Mouse (Mus musculus) hindbrain, embryonic 11.5 days (tissue): ENCODE results near the gene Afmid. TPM values are rescaled to one million over a fixed set of nuclear protein-coding genes. Genes with fewer than 3 reads are reported as not detected.
A peak's percentile ranks its signal among the peaks of the same experiment; 100 is the strongest.

Source experiments
- ATAC-seq: fragments of 200-750 bp; cut with Nextera tagmentation; 2 replicates; pipeline ENCODE4 v1.8.0; 2017; ENCODE audit warnings: mild to moderate bottlenecking, moderate TSS enrichment, moderate library complexity; ENCODE audit not compliant: low FRiP score
- DNase-seq: peaks from one replicate; pipeline ENCODE4 v3.0.0-alpha.2; 2015; ENCODE audit warnings: low spot score
- H3K27ac ChIP-seq: fragments of 300-500 bp; sonication (generic); 2 replicates; pipeline ENCODE4 v1.5.1; 2014; ENCODE audit warnings: mild to moderate bottlenecking, low read depth, low read length
- H3K27me3 ChIP-seq: fragments of 300-500 bp; sonication (generic); 2 replicates; pipeline ENCODE4 v1.6.1; 2014; ENCODE audit warnings: mild to moderate bottlenecking, low read length, moderate library complexity, mixed read lengths; ENCODE audit not compliant: control insufficient read depth, insufficient read depth
- H3K36me3 ChIP-seq: fragments of 300-500 bp; sonication (generic); 2 replicates; pipeline ENCODE4 v1.6.1; 2014; ENCODE audit warnings: mild to moderate bottlenecking, low read length, moderate library complexity, mixed read lengths; ENCODE audit not compliant: control insufficient read depth, insufficient read depth
- H3K4me1 ChIP-seq: fragments of 300-500 bp; sonication (generic); replicated peaks from 2 replicates; pipeline ENCODE4 v1.6.1; 2014; ENCODE audit warnings: low read length, mixed read lengths; ENCODE audit not compliant: control insufficient read depth, insufficient read depth
- H3K4me2 ChIP-seq: fragments of 300-500 bp; sonication (generic); replicated peaks from 2 replicates; pipeline ENCODE4 v1.6.1; 2014; ENCODE audit warnings: mild to moderate bottlenecking, low read depth, low read length
- H3K4me3 ChIP-seq: fragments of 300-500 bp; sonication (generic); 2 replicates; pipeline ENCODE4 v1.5.1; 2014; ENCODE audit warnings: low read depth, low read length
- H3K9ac ChIP-seq: fragments of 300-500 bp; sonication (generic); 2 replicates; pipeline ENCODE4 v1.6.1; 2014; ENCODE audit warnings: low read depth, low read length
- H3K9me3 ChIP-seq: fragments of 300-500 bp; sonication (generic); 2 replicates; pipeline ENCODE4 v1.6.1; 2016; ENCODE audit warnings: low read length; ENCODE audit not compliant: control insufficient read depth
- WGBS: fragments of 180-500 bp; shearing (Covaris S2); extraction: QIAGEN DNeasy Blood & Tissue Kit; methylation state at CpG from one replicate; pipeline ENCODE4 v1.1.7; 2014; 5-methylcytosine and 5-hydroxymethylcytosine counted together
- polyA plus RNA-seq: library from polyadenylated mRNA; unstranded; fragments of >200 nt; fragmentation: Nextera tagmentation; extraction: Ambion mirVana; gene quantifications from 2 replicates; pipeline ENCODE4 v1.2.1, GENCODE M21; 2014

Afmid gene
- polyA plus RNA-seq, 1 experiment from 2014 or later = 3.5 TPM

DNA sequence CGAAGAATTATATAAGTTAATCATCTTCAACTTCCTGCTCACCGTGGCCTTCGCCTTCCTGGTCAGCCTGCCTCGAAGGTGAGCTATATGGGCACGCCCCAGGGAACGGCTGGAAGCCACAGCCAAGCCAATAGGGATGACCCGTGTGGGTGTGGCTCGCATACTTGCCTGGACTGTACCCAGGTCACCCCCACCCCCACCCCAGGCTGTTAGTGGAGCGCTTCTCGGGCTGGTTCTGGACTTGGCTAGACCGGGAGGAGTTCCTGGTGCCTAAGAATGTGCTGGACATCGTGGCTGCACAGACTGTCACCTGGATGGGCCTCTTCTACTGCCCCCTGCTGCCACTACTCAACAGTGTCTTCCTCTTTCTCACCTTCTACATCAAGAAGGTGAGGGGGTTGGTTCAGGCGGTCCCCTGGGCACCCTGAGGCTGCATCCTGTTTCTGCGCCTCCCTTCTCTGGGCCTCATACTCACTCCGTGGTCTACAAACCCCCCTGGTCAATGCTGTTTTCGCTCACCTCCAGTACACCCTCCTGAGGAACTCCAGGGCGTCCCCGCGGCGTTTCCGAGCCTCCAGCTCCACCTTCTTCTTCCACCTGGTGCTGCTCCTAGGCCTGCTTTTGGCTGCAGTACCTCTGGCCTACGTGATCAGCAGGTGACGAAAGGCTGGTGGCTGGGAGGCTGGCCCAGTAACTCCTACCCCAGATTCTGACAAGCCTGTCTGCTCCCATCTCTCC lies 34.9 kb upstream of the Afmid start:
- no peak overlapping the region for H3K9ac ChIP-seq
- H3K27me3 ChIP-seq = peaks cover 7% of the 10 kb centered on the region
- peak overlapping the region; percentile 7; the same call in 1 of the 2 replicates for H3K4me2 ChIP-seq
- WGBS = 28% methylated on average over 22 of the region's 23 CpGs
- no peaks in the 10 kb centered on the region for H3K4me1 ChIP-seq
- no peak overlapping the region for H3K4me3 ChIP-seq
- no peak overlapping the region for H3K27ac ChIP-seq
- H3K36me3 ChIP-seq = no peaks in the 10 kb centered on the region
- H3K9me3 ChIP-seq = no peaks in the 10 kb centered on the region
- DNase-seq (peak; percentile 20), ATAC-seq (no peak)

DNA sequence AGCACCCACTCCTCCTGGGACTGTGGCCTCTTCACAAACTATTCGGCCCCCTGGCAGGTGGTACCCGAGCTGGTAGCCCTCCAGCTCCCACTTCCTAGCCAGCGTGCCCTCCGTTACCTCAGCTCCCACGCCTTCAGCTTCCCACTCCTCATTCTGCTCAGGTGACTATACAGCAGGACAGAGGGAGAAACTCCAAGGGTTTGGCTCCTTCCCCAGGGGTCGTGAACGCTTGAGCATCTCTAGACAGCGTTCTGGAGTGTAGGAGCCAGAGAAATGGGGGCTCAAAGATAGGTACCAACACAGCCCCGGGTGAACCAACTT lies 34.3 kb upstream of the Afmid start:
- no peak overlapping the region for H3K4me2 ChIP-seq
- H3K27me3 ChIP-seq = peaks cover 7% of the 10 kb centered on the region
- no peak for DNase-seq
- H3K9ac ChIP-seq = no peak overlapping the region
- no peaks in the 10 kb centered on the region for H3K36me3 ChIP-seq
- no peaks in the 10 kb centered on the region for H3K4me1 ChIP-seq
- H3K27ac ChIP-seq = no peak overlapping the region
- no peak for ATAC-seq
- H3K4me3 ChIP-seq = no peak overlapping the region
- no peaks in the 10 kb centered on the region for H3K9me3 ChIP-seq
- WGBS = 82% methylated on average over 9 of the region's 9 CpGs

DNA sequence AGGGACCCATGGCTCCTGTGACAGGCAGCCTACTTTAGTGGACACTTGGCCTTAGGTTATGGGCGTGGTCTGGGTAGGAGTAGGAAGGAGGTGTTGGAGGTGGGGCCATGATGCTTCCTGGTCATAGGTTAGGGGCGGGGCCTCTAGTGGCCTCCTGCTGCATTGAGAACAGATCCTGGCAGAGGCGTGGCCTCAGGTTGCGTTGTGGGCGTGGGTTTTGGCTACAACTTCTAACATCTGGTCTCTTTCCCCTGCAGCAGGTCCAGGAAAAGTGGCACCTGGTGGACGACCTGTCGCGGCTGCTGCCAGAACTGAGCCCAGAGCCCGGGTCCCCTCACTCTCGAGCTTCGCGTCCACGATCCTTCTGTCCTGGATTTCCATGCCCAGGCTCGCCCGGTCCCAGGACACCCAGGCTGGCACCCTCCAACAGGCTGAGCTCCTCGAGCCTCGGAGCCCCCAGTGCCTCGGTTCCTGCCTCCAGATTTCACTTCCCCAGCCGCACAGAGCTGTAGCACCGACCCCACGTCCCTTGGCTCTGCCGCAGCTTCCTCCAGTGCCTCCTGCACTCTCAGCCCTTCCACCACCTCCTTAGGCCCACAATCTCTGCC lies 33.3 kb upstream of the Afmid start:
- ATAC-seq = no peak

DNA sequence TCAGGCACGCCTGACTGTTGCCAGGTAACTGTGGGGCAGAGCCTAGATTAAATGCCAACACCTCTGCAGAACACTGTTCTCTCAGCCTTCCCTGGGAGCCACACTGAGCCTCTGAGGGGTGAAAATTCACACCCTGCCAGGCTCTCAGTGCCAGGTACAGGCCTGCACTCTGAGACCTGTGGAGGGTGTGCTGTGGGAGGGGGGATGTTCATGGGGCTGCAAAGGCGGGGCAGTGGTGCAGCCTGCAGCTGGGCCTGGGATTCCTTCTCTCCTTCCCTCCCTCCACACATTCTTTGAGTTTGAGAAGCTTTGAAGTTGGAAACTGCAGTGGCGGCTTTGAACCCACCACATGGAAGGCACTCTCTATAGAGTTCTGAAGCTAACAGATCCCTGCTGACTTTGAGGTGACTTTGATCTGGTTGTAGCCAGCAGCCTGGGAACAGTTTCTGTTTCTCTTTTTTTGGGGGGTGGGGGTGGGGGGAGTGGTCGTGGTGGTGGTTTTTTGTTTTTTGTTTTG lies 31.6 kb upstream of the Afmid start:
- Histone ChIP-seq H3K27me3 (peaks cover 7% of the 10 kb centered on the region), H3K9me3 (no peaks in the 10 kb centered on the region), H3K4me1 (no peaks in the 10 kb centered on the region), H3K36me3 (no peaks in the 10 kb centered on the region), H3K4me2 (no peak overlapping the region), H3K4me3 (no peak overlapping the region), H3K9ac (no peak overlapping the region), H3K27ac (no peak overlapping the region)
- ATAC-seq (no peak), DNase-seq (no peak)
- 58% methylated on average over 4 of the region's 4 CpGs for WGBS

More for the DNA sequence above, 33.3 kb upstream of the Afmid start:
- H3K4me1 ChIP-seq = no peaks in the 10 kb centered on the region
- H3K9me3 ChIP-seq = no peaks in the 10 kb centered on the region
- H3K27ac ChIP-seq = no peak overlapping the region
- no peak overlapping the region for H3K4me3 ChIP-seq
- peak; percentile 21 for DNase-seq
- no peak overlapping the region for H3K9ac ChIP-seq
- no peaks in the 10 kb centered on the region for H3K36me3 ChIP-seq
- WGBS = 12% methylated on average over 22 of the region's 22 CpGs
- H3K27me3 ChIP-seq = peaks cover 7% of the 10 kb centered on the region
- H3K4me2 ChIP-seq = no peak overlapping the region

DNA sequence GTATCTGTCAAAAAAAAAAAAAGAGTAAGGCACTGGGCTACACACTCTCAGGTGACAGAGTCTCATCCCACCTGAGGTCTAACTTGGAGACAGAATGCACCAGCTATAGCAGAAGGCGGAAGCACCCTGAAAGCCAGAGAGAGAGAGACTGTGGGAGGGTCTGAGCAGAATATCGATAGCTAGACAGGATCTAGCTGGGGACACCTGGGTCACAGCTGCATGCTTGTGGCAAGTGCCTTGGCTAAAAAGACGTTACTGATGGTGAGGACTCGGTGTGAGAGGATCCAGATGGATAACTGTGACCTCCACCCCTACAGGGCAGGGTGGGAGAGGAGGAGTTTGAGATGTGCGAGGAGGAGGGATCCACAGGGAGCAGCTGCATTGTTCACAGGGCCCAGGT lies 28.8 kb upstream of the Afmid start:
- H3K36me3 ChIP-seq = no peaks in the 10 kb centered on the region
- H3K4me1 ChIP-seq = no peaks in the 10 kb centered on the region
- WGBS = 38% methylated on average over 5 of the region's 5 CpGs
- no peaks in the 10 kb centered on the region for H3K9me3 ChIP-seq
- DNase-seq (no peak), ATAC-seq (no peak)
- H3K27ac ChIP-seq = no peak overlapping the region
- H3K4me2 ChIP-seq = no peak overlapping the region
- H3K27me3 ChIP-seq = no peaks in the 10 kb centered on the region
- no peak overlapping the region for H3K4me3 ChIP-seq
- H3K9ac ChIP-seq = no peak overlapping the region

DNA sequence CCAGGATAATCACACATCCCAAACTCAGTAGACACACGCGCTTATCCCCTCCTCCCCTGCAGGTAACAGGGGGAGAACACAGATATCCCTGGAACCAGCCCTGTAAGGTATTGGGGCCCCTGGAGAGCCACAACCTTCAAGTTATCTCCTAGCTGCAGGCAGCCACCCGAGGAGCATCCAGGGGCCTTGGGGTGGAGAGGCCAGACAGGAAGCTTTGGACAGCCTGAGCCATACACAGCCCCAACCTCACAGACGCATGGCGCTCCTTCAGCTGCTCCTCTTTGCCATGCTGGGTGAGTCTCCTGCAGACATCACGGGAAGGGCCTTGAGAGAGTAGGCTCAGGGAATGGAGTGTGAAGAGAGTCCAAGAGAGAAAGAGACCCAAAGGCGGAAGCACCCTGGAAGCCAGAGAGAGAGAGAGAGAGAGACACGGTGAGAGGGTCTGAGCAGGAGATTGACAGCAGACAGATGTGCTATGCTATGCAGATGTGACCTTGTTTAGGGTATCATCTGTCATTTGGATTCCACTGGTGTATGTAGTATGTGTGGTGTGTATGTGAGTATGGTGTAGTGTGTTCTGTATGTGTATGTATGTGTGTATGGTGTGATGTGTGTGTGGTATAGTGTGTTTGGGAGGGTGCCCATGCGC lies 28.1 kb upstream of the Afmid start, which contains the start of gene 6030468B19Rik:
6030468B19Rik (plus strand) TSS at position 150 of the 649 bp plus-strand sequence.
- Histone ChIP-seq H3K9me3 (no peaks in the 10 kb centered on the region), H3K4me2 (no peak within 1 kb of the TSS), H3K27me3 (no peaks in the 10 kb centered on the region), H3K27ac (no peak within 1 kb of the TSS), H3K36me3 (no peaks in the 10 kb centered on the region), H3K4me1 (no peaks in the 10 kb centered on the region), H3K9ac (no peak within 1 kb of the TSS), H3K4me3 (no peak within 1 kb of the TSS)
- ATAC-seq (no peak), DNase-seq (no peak)
- WGBS = 58% methylated on average over 9 of the region's 9 CpGs

DNA sequence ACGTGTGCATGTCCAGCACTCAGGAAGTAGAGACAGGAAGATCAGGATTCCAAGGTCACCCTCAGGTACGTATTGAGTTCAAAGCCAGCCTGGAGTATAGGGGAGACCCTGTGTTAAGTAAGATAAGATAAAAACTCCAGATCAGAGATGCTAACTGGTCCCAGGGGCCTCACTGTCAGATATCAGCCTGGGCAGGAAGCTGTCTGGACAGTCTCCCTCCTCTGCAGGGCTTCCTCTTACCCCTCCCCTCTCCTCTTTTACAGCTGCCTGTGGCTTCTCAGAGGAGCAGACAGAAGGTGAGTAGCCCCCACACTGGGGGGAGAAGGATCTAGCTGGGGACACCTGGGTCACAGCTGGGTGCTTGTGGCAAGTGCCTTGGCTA lies 27.6 kb upstream of the Afmid start:
- Histone ChIP-seq H3K4me1 (no peaks in the 10 kb centered on the region), H3K9ac (no peak overlapping the region), H3K36me3 (no peaks in the 10 kb centered on the region), H3K9me3 (no peaks in the 10 kb centered on the region), H3K4me3 (no peak overlapping the region), H3K4me2 (no peak overlapping the region), H3K27ac (no peak overlapping the region), H3K27me3 (no peaks in the 10 kb centered on the region)
- ATAC-seq (no peak), DNase-seq (no peak)
- WGBS = 37% methylated on average over 2 of the region's 2 CpGs

DNA sequence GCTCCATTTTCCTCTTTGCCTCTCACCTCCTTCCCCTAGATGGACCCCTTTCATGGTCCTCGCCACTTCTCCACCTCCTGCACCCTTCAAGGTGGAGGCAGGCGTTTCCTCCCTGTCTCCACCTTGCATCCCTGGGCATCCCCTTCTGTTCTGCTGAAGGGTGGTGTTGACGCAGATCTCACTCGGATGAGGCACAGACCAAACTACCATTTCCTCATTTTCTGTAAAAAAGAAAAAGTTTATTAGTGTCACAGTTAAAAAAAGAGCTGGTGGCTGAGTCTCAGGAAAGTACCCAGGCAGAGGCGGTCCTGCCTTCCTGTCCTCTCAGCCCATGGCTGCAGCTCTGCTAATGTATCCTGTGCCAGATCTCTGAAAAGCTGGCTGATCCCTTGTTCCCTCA lies 26.6 kb upstream of the Afmid start:
- Histone ChIP-seq H3K27ac (no peak overlapping the region), H3K4me3 (no peak overlapping the region), H3K36me3 (no peaks in the 10 kb centered on the region), H3K9me3 (no peaks in the 10 kb centered on the region), H3K4me1 (no peaks in the 10 kb centered on the region), H3K27me3 (no peaks in the 10 kb centered on the region), H3K9ac (no peak overlapping the region), H3K4me2 (no peak overlapping the region)
- 70% methylated on average over 5 of the region's 5 CpGs for WGBS
- ATAC-seq (no peak), DNase-seq (no peak)
